Mouse (Mus musculus) liver, adult 10 weeks (tissue): ENCODE measurements around the gene Cmtm6. TPM values are rescaled to one million over a fixed set of nuclear protein-coding genes. Genes with fewer than 3 reads are reported as not detected.

Experiments
- polyA plus RNA-seq: library from polyadenylated mRNA; stranded (reverse); fragments of 350-450 nt; fragmentation: Illumina TruSeq; extraction: RNeasy Lipid Tissue Mini Kit (QIAGEN cat#74804); gene quantifications from one replicate; pipeline ENCODE4 v1.2.3, GENCODE M21; 2014; ENCODE audit warnings: low read depth, low replicate concordance

Cmtm6 gene
- 69.1 TPM for polyA plus RNA-seq

DNA sequence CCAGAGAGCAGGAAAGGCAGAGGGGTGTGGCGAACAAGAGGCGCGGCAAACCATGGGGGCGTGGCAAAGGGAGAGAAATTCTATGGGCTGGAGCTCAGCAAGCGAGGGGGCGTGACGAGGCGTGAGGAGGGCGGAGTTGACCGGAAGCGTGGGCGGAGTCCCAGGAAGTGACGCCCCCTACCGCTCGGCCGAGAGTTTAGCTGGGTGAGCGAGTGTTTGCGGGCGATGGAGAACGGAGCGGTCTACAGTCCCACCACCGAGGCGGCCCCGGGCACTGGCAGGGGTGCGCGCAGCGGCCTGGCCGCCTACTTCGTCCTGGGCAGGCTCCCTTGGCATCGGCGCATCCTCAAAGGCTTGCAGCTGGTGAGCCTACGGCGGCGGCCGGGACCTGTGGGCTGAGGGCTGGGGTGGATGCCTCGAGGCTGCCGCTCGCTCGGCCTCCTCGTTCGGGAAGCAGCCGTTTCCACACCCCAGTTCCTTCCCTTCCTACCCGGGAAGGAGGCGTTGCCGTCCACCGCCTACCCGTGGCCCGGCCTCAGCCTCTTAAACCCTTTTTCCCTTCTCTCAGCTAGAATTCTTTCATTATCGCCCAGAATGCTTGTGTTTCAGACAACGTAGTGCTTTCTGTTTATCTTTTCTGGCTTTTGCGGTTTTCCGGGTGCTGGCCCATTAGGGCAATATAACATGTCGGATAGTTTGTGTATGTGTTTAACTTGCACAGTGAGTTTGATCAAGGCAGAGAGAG is at the start of gene Cmtm6:
Cmtm6 (plus strand) TSS at position 106 of the 745 bp plus-strand sequence.

DNA sequence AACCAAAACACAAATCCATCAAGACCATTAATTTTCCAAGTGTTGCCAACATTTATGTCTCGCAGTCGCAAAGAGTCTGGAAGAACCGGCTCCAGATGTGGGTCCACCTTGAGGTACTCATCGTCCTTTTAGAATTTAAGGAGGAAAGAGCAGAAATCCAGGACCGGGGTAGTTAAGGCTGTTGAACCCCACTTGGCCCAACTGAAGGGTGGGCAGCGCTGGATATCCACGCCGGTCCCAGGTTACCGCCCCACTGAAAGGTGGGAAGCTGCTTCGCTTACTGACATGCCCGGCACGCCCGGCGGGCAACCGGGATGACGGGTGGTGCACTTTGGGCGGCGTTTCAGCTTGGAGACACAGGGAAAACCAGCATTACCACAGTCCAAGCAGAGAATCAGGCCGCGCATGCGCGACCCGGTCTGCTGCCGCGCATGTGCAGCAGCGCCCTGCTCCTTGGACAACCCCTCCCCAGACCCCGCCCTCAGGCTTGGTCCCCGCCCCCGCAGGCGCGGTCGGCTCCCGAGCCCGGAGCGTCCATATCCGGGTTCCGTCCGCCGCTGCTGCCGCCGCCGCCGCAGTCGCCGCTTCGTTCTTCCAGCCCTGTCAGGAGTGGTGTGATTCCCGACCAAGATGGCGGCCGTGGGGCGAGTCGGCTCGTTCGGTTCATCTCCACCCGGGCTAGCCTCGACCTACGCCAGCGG is 42.5 kb upstream of the Cmtm6 start, which contains the start of gene Dync1li1:
Dync1li1 (plus strand) TSS at position 539 of the 701 bp plus-strand sequence.

DNA sequence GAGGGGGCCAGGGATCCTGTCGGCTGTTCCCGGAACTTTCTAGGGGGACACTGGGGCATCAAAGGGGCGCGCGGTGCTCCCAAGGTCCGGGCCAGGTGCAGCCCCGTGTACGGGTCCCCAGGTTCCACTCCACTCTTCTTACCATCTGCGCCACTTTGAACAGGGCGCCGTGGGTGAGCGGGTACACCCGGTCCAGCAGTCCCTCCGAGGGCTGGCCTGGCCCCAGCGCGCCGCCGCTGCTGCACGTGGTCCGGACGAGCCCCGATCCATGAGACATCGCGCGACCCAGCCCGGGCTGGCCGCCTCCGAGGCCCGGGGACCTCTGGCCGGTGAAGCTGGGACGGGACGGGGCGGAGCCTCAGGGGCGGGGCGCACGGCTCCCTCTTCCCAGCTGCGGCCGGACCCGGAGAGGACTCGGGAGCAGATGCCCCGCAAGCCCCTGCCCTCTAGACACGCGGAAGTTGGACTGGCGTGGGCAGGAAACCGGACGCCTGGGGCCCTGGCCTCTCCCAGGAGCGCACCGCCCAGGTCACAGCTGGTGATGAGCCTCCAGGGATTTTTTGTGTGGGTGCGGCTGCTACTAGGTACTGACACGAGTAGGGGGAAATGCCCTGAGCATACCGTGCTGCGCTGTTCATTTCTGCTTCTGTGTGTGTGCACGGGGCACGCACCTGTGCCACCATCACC is 50.8 kb downstream of the Cmtm6 start, which contains the start of gene Cmtm7:
Cmtm7 (minus strand) TSS at position 331 of the 687 bp plus-strand sequence.

Other genes with a start within 250 kb of the Cmtm6 start
- gene Ccr4, start 226.2 kb upstream of the Cmtm6 start, polyA plus RNA-seq: not detected
- not detected for gene C130032M10Rik, start 215.4 kb upstream of the Cmtm6 start, polyA plus RNA-seq
- gene Trim71, start 166.7 kb upstream of the Cmtm6 start, polyA plus RNA-seq: not detected
- gene Cnot10, start 90.9 kb upstream of the Cmtm6 start, polyA plus RNA-seq: 15.8 TPM
- gene Dync1li1, start 42.3 kb upstream of the Cmtm6 start, polyA plus RNA-seq: 14.7 TPM
- gene Cmtm7, start 50.7 kb downstream of the Cmtm6 start, polyA plus RNA-seq: 0.87 TPM
- 78.4 TPM for gene Cmtm8, start 113.0 kb downstream of the Cmtm6 start, polyA plus RNA-seq
- 17.2 TPM for gene Gpd1l, start 202.9 kb downstream of the Cmtm6 start, polyA plus RNA-seq
- gene Osbpl10, start 247.5 kb downstream of the Cmtm6 start, polyA plus RNA-seq: not detected